Mouse (Mus musculus) C2C12 (cell line): Measurements from ENCODE around the gene Tnfsf13. TPM values are rescaled to one million over a fixed set of nuclear protein-coding genes. Genes with fewer than 3 reads are reported as not detected.

Experiments used
- H3K27me3 ChIP-seq: one replicate; pipeline ENCODE4 v1.6.1; 2011; ENCODE audit not compliant: control insufficient read depth, insufficient read depth, insufficient read length
- H3K36me3 ChIP-seq: one replicate; pipeline ENCODE4 v1.6.1; 2011; ENCODE audit not compliant: control insufficient read depth, insufficient read depth
- H3K4me3 ChIP-seq: one replicate; pipeline ENCODE4 v1.5.1; 2011; ENCODE audit warnings: mild to moderate bottlenecking, control low read depth; ENCODE audit not compliant: poor library complexity, insufficient read depth, severe bottlenecking
- H3K79me2 ChIP-seq: one replicate; pipeline ENCODE4 v1.6.1; 2011; ENCODE audit not compliant: control insufficient read depth, insufficient read depth
- H3K79me3 ChIP-seq: one replicate; pipeline ENCODE4 v1.6.1; 2011; ENCODE audit warnings: low read depth, control low read depth
- H3ac ChIP-seq: one replicate; pipeline ENCODE3; 2011; ENCODE audit warnings: low read depth; ENCODE audit not compliant: control insufficient read depth, insufficient read length
- CEBPB ChIP-seq: IDR thresholded peaks from one replicate; pipeline ENCODE4 v1.6.1; 2011; ENCODE audit warnings: low read depth, mild to moderate bottlenecking, control low read depth, moderate library complexity
- CTCF ChIP-seq: IDR thresholded peaks from one replicate; pipeline ENCODE4 v1.5.1; 2011; ENCODE audit not compliant: control insufficient read depth, insufficient read depth, insufficient read length
- FOSL1 ChIP-seq: IDR thresholded peaks from one replicate; pipeline ENCODE4 v1.8.0; 2011; ENCODE audit warnings: mild to moderate bottlenecking, low read length; ENCODE audit not compliant: poor library complexity, insufficient read depth, severe bottlenecking
- MAX ChIP-seq: IDR thresholded peaks from one replicate; pipeline ENCODE4 v1.6.1; 2011; ENCODE audit warnings: mild to moderate bottlenecking, control low read depth
- MYOD1 ChIP-seq: IDR thresholded peaks from one replicate; pipeline ENCODE4 v1.6.1; 2011; ENCODE audit warnings: low read depth; ENCODE audit not compliant: control insufficient read depth, insufficient read length
- MYOG ChIP-seq: IDR thresholded peaks from one replicate; pipeline ENCODE4 v1.6.1; 2011; ENCODE audit not compliant: control insufficient read depth, insufficient read length; ENCODE audit errors: extremely low read depth
- USF1 ChIP-seq: IDR thresholded peaks from one replicate; pipeline ENCODE4 v1.6.1; 2011; ENCODE audit warnings: low read depth, mild to moderate bottlenecking, control low read depth, moderate library complexity
- polyA plus RNA-seq: library from polyadenylated mRNA; unstranded; fragments of >200 nt; fragmentation: generic; extraction: Trizol; gene quantifications from one replicate; pipeline ENCODE4 v1.2.1, GENCODE M21; 2012; ENCODE audit warnings: missing spikeins

The Tnfsf13 gene
- polyA plus RNA-seq, 1 experiment = 0.28 TPM

- Histone ChIP-seq H3K4me3 (no peak overlapping the region), H3ac (no peak overlapping the region), H3K36me3 (peaks cover 10% of the 10 kb centered on the region), H3K79me2 (peaks cover 40% of the 10 kb centered on the region), H3K79me3 (peaks cover 23% of the 10 kb centered on the region), H3K27me3 (no peaks in the 10 kb centered on the region)
- TF ChIP-seq MYOD1 (no peak), MYOG (no peak), CEBPB (no peak), USF1 (no peak), CTCF (no peak), FOSL1 (no peak), MAX (no peak)
Observed at GRCm38 (mm10) chr11:69683576-69683975, 2.0 kb downstream of the Tnfsf13 start.

DNA sequence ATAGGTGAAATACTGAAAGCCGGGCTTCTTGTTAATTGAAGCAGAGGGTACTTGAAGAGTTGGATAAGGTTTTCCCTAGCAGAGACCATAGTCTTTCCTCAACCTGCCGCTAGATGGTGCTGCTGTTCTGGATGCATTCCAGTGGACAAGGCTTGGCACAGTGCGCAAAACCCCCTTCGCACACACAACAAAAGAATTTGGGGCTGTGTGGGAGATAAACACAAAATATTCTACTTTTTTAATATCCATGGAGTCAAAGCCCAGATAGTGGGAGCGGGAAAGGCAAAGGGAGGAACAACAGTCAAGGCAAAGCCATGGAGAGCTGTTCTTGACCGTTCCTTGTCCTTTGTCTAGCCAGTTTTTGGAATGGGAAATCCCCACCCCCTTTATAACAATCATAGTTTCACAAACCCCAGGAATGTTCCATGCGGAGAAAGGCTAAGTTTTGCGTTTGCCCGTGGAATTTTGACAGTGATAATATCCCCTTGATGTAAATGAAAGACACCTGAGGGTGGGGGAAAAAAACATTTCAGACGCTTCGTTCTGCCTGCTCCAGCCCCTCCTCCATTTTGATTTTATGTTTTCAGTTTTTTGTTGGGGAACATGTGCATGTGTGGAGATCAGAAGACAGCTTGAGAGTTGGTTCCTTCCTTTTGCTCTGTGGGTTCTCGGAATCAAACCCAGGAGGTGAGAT, 2.6 kb downstream of the Tnfsf13 start:
- Histone ChIP-seq H3K27me3 (no peaks in the 10 kb centered on the region), H3K4me3 (no peak overlapping the region)
- peak; percentile 68 for TF ChIP-seq CTCF
- TF ChIP-seq USF1 = no peak
- no peak for TF ChIP-seq MYOG
- no peak for TF ChIP-seq MAX

GRCm38 (mm10) chr11:69682209-69682839, 3.3 kb downstream of the Tnfsf13 start:
- Histone ChIP-seq H3K27me3 (no peaks in the 10 kb centered on the region), H3K79me2 (peaks cover 52% of the 10 kb centered on the region), H3ac (peak overlapping the region; percentile 67), H3K79me3 (peaks cover 25% of the 10 kb centered on the region), H3K36me3 (peaks cover 22% of the 10 kb centered on the region), H3K4me3 (peak overlapping the region; percentile 99)
- TF ChIP-seq USF1 (no peak), CTCF (no peak), MAX (no peak)

More for the DNA sequence above, 2.6 kb downstream of the Tnfsf13 start:
- Histone ChIP-seq H3K36me3 (peaks cover 16% of the 10 kb centered on the region), H3K79me2 (peaks cover 46% of the 10 kb centered on the region), H3ac (peak overlapping the region; percentile 50), H3K79me3 (peaks cover 25% of the 10 kb centered on the region)

- peak within 1 kb of the TSS; percentile 73 for H3ac ChIP-seq
- peaks cover 60% of the 10 kb centered on the region for H3K79me2 ChIP-seq
- H3K27me3 ChIP-seq = no peaks in the 10 kb centered on the region
- TF ChIP-seq MYOG = no peak
- no peak for TF ChIP-seq CTCF
- no peak for TF ChIP-seq FOSL1
- TF ChIP-seq USF1 = no peak
- TF ChIP-seq MYOD1 = no peak
- TF ChIP-seq CEBPB = no peak
- TF ChIP-seq MAX = no peak
- H3K4me3 ChIP-seq = peak within 1 kb of the TSS; percentile 99
- H3K36me3 ChIP-seq = peaks cover 29% of the 10 kb centered on the region
- H3K79me3 ChIP-seq = peaks cover 26% of the 10 kb centered on the region
Observed at GRCm38 (mm10) chr11:69681314-69682208, 4.0 kb downstream of the Tnfsf13 start, which contains the start of gene Senp3. Senp3 (minus strand) TSS chr11:69682084.

DNA sequence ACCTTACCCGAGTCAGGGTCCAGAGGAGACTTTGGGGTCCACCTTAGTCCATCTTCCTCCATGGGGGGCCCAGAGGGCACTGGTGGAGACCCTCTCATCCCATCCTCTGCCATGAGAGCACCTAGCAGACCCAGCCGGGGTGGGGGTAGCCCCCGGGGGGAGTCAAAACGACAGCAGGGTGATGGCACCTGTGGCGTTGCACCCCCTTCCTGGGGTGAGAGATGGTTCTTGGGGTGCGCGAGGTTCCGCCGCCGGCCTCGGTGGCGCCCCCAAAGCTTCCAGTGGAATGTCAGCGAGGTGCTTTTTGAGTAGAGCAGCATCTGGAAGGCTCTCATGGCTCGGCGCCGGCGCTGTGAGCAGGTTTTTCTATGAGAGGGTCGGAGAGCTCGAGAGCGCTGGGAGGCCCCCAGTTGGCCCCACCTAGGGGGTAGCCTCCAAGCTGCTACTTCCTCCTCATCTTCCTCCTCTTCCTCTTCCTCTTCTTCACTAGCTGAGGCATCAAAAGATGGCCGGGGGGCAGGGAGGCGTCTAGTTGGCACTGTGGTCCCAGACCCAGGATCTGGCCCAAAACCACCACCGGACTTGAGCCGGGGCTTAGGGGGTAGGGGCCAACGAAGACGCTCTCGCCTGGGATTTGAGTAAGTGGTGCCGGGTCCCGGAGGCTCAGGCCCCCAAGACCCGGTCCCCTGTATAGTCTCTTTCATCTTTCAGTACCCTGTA, 5.3 kb downstream of the Tnfsf13 start:
- H3K36me3 ChIP-seq = peaks cover 42% of the 10 kb centered on the region
- H3K79me2 ChIP-seq = peaks cover 72% of the 10 kb centered on the region
- TF ChIP-seq MYOG (no peak), CTCF (no peak), CEBPB (no peak), FOSL1 (no peak), MYOD1 (no peak), MAX (no peak), USF1 (no peak)
- peak overlapping the region; percentile 99 for H3K4me3 ChIP-seq
- peaks cover 29% of the 10 kb centered on the region for H3K79me3 ChIP-seq
- no peaks in the 10 kb centered on the region for H3K27me3 ChIP-seq
- peak overlapping the region; percentile 45 for H3ac ChIP-seq
